Mouse (Mus musculus) telencephalon, adult 2 months (tissue): ENCODE measurements around the gene Klk1b27.
A peak's percentile ranks its signal among the peaks of the same experiment; 100 is the strongest.
"Not testable (repeated sequence)": the region's sequence is repeated elsewhere in the genome, so short reads cannot be mapped to it uniquely, and the experiment has no call there.

Source experiments
- DNase-seq: peaks from one replicate; pipeline ENCODE4 v3.0.0-alpha.2; 2011; ENCODE audit warnings: low read depth, low spot score

The Klk1b27 gene

GRCm38 (mm10) chr7:44051990-44052389, at the start of gene Klk1b27:
TSS of gene Klk1b27 (plus strand) at chr7:44052290.
- DNase-seq, result not testable (repeated sequence)

DNA sequence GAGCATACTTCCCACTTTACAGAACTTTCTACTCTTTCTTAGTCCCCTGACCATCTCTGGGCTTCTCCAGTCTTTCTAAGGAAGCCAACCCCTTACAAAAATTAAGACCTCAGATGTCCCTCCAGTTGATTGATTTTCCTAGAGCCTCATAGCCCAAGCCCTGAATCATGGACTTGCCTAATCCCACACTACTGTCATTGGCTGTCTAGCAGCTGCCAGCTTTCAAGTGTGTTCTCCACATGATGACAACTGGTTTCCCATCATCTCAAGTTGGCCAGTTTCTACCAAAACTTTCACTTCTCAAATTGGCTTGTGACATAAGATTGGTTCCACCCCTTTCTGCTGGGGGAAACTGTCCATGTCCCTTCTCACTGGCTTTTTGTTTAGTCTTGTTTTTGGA, 47.2 kb upstream of the Klk1b27 start:
- DNase-seq, result no peak

GRCm38 (mm10) chr7:44011868-44012267, 40.2 kb upstream of the Klk1b27 start, which contains the start of gene Klk1b26:
TSS of gene Klk1b26 (plus strand) at chr7:44012168.
- not testable (repeated sequence) for DNase-seq

DNA sequence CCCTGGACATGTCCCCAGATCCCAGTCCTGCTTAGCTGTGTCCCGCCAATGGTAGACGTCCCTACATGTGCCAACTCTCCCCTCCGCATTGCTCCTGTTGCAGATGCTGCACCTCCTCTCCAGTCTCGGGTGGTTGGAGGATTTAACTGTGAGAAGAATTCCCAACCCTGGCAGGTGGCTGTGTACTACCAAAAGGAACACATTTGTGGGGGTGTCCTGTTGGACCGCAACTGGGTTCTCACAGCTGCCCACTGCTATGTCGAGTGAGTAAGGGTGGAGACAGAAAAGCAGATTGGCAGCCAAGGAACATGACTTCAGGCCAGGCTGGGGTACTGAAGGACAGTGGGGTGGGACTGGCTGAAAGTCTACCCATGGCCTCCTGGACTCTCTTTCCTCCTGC, 37.4 kb upstream of the Klk1b27 start:
- peak; percentile 16 for DNase-seq

DNA sequence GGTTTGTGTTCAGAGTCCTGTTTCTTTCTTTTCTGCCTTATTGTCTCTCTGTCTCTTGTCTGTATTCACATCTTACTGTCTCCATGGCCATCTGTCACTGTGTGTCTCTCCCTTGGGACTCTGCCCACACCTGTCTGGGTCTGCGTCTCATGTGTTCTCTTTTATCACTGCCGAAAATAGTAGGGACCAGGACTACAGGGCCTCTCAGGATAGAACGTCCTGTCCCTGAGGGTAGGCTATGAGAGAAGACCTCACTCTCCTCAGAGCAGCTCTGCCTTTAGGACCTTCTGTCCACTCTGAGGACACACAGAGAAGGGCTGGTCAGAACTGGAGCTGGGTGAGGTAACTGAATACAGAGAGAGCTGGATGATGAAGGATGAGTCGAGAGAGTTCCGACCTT, 37.0 kb upstream of the Klk1b27 start:
- peak; percentile 10 for DNase-seq

GRCm38 (mm10) chr7:44072117-44072516, 20.0 kb downstream of the Klk1b27 start:
- DNase-seq, result no peak

DNA sequence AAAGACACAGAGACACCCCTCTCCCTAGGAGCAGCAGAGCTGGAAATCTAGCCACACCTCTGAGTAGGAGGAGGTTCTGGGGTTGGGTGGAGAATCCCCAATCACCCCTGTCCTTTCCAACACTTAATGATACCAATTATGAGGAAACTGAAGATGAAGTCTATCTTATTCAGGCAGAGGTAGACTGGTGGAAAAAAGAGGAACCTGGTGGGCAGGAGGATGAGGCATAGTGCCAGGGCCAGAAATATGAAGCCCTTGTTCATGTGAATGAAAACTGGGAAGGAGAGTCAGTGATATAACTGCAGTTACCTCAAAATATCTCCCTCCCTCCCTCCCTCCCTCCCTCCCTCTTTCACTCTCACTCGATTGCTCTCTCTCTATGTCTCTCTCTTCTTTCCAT, 25.6 kb downstream of the Klk1b27 start:
- DNase-seq, result no peak

- no peak for DNase-seq
Observed at GRCm38 (mm10) chr7:44096111-44096510, 44.0 kb downstream of the Klk1b27 start.

- DNase-seq, result not testable (repeated sequence)
Observed at GRCm38 (mm10) chr7:44102028-44102427, 49.9 kb downstream of the Klk1b27 start, which contains the start of gene Klk1b21. TSS of gene Klk1b21 (plus strand) at chr7:44102328.
